Mouse (Mus musculus) layer of hippocampus, postnatal 36 days (tissue): ENCODE measurements around the gene Pcdh17. TPM values are rescaled to one million over a fixed set of nuclear protein-coding genes. Genes with fewer than 3 reads are reported as not detected.

ENCODE experiments used
- DNase-seq, 2 experiments: peaks; one replicate each; pipeline ENCODE4 v3.0.0; 2022
- total RNA-seq, 2 experiments: library from RNA; stranded (reverse); gene quantifications; 2 replicates each; pipeline ENCODE4 v1.2.3; 2021

Gene Pcdh17
- total RNA-seq, result 10 to 100 TPM; 41.5 to 44.8 TPM

DNA sequence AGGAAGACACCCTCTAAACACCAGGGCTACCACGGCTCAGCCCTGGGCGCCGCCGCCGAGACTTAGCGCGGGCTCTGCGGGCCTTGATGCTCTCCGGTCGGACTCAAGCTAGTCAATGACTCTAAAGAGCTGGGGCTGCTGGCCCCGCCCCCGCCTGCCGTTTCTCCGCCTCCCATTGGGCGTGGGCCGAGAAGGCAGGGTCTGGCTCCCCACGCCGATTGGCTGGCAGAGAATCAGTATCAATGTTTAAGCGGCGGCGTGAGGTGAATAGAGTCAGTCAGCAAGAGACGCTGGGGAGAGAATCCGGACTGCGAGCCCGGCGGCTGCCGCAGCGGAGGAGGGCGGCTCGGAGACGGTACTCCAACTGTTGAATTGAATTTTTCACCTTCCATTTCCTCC, at the start of gene Pcdh17:
Pcdh17 (plus strand) TSS at position 276 of the 399 bp plus-strand sequence.
- peak; percentile 97 for DNase-seq

DNA sequence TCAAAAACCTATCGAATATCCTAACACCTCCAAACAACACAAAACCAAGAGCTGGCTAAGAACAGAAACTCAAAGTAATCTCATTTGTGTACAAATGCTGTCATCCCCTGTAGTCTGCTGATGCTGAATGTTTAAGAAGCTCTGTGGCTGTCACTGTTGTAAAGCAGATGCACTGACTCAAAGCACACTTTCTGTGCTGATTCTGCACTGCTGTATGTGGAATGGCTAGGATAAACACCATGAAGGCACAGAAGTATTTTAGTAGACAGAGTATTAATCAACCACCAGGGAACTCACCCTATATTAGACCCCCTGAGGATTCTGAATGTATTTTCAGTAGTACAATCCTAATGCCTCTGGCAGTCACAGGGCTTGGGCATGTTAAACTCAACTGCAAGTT, 46.2 kb upstream of the Pcdh17 start:
- no peak for DNase-seq

DNA sequence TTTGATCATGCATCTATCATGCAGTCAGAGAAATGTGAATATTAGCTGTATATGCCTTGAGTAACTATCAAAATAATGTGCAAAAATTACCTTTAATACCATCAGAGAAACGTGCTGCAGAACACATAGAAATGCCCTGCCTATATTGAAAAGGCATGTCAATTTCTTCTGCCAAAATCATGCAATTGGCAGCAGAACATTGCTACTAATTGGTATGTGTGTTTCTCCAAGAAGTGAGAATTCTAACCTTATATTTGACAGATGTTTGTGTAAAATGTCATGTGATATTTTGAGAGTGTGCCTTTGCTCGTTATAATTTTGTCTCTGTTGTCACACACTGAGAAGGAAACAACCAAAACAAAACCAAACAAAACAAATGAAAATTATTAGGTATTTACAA, 18.6 kb upstream of the Pcdh17 start:
- DNase-seq, result no peak

DNA sequence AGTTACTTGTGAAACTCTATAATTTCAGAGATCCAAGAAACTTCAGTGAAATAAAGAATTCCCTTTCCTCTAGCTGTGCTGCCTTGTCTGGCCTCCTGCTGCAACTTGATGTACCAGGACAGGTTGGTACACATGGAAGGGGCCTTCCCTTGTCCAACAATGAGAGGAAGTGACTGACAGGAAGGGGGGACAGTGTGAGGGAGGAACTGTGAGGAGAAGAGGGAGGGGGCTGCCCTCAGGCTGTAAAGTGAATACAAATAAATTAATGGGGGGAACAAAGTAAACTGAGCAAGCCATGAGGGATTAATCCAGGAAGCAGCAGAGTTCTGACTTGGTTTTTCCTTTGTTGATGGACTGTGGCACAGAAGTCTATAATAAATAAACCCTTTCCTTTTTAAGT, 16.7 kb upstream of the Pcdh17 start:
- no peak for DNase-seq

DNA sequence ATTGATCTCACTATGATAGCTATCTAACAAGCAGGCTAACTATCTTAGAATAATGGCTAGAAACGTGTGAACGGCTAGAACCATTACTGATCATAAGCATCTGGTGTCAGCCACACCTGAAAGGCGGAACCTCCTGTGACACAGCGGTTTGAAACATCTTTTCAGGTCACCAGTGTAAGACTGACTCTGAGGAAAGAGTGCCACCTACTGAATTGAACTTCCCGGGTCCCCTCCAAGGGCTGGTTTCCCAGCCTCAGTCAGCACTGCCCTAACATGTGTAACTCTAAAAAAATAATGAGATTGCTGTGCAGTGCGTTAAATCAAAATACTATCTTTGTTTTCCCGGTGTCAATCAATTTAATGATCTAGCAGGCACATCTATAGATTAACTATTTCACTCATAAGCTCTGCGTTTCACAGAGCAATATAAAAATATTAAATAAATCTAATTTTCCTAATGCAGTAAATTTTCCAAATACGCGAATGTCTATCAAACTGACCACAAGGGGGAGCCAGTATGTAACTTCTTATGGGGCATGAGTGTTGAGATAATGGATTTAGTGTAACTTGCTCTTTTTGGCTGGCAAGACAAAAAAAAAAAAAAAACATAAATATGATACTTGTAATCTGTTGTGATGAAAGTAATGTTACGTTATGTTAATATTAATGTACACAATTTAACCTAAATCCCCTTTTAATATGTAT, 5.1 kb upstream of the Pcdh17 start:
- DNase-seq, result peak in 1 of 2 experiments; percentile 5

DNA sequence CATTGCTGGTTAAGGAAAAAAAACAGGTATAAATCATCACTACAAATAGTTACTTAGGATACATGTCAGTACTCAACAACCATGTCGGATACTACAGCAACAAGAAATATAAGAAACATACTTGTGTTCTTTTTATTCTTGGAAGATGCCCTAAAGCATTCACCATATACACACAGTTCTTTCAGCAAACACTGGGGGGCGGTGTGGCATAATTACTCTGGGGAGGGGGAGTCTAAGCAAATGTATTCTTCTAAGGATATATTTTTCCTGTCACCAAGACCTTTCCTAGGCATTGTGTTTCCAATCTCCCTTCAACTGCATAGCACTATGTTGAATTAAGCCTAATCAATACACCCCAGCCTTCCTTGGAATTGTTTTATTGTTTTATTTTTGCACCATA, 2.5 kb upstream of the Pcdh17 start:
- DNase-seq, result peak in 1 of 2 experiments; percentile 20

DNA sequence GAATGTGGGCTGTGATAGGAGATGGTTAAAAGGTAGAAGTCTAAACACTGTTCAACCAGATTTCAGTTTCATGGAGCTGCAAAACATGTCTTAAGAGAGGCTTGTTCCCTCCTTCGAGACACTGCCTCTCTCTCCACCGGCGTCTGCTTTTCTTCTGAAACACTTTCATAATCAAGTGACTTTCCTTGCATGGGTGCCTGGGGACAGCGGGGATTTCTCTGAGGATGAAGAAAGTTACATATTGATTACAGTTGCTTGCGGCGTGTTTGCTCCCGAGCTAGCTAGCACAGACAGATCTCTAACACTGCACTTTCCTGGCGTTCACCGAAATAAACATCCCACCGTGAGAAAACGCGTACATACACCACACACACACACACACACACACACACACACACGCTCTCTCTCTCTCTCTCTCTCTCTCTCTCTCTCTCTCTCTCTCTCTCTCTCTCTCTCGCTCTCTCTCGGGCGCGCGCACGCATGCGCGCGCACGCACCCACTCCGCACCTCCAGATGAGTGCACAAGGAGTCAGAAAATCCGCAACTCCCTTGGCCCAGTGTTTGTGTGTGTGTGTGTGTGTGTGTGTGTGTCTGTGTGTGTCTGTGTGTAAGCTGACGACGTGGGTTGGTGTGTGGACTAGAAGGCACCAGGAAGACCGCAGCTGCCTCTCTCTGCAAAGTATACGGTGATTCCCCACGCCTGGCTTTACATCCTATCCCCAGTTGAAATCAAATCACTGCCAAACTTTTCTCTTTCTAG, 655 bp upstream of the Pcdh17 start:
- DNase-seq, result peak; percentile 27 to 46

DNA sequence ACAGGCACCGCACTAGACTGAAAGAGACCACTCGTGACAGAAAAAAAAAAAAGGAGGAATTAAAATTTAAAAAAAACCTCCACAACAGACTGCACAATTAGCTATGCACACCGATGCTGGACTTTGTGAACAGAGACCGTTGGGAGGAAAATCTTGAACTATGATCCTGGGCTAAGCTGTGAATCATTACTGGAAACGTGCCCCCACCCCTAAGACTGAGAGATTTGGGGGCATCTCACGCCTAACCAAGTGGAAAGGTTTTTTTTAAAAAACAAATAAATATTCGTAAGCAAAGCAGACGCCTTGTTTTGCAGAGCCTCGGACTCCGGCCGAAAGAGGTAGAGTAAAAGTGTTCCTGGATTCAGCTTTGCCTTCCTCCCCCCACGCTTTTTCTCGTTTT, 398 bp downstream of the Pcdh17 start:
- DNase-seq, result no peak

DNA sequence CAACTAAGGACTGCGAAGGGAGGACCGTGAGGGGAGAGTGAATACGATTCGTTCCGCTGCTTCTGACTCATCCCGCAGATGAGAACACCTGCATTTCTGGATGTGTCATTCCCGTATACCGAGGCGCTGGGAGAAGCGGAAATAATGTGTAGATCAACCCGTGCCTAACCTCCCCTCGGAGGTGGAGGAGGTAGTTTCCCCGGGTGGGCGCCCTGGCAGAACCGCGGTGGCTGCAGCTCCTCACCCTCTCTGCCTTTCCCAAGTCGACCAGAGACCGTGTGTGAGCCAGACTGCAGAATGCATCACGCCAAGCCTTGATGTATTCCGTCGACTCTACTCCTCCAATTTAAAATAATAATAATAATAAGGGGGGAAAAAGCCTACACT, 906 bp downstream of the Pcdh17 start:
- DNase-seq, result peak; percentile 49 to 61

DNA sequence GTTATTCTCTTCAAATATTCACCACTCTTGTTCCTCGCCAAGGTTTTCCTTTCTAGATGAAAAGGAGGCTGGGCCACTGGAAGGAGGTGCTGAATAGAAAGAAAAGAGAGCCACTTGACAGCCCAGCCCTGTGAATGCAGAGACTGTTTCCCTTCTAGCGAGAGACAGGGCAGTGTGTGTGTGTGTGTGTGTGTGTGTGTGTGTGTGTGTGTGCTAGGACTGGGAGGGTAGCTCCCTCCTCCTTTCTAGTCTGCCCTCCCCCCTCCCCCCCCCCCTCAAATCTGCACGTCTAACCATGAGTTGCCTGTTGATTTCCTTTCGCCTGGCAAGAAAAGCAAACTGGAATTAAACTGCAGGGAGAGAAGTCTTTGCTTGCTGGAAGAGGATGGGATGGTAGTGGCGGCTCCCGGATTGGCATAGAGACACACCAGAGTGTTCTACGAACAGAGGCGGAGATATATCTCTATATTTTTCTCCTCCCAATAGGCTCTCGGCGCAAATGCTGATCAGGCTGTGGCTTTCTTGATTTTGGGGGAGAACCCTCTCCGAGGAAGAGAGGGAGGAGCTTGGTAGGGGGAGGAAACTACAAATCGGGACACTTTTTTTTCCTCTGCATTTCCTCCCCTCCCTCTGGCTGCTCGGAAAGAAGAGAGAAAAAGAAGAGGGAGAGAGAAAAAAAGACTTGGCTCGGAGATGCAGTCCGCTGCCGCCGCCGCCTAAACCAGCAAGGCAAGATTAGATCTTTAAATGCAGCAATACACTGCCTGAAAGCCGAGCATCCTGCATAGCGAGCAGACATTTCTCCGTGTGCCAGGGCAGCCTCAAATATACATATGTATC, 1.5 kb downstream of the Pcdh17 start:
- peak; percentile 50 to 59 for DNase-seq

DNA sequence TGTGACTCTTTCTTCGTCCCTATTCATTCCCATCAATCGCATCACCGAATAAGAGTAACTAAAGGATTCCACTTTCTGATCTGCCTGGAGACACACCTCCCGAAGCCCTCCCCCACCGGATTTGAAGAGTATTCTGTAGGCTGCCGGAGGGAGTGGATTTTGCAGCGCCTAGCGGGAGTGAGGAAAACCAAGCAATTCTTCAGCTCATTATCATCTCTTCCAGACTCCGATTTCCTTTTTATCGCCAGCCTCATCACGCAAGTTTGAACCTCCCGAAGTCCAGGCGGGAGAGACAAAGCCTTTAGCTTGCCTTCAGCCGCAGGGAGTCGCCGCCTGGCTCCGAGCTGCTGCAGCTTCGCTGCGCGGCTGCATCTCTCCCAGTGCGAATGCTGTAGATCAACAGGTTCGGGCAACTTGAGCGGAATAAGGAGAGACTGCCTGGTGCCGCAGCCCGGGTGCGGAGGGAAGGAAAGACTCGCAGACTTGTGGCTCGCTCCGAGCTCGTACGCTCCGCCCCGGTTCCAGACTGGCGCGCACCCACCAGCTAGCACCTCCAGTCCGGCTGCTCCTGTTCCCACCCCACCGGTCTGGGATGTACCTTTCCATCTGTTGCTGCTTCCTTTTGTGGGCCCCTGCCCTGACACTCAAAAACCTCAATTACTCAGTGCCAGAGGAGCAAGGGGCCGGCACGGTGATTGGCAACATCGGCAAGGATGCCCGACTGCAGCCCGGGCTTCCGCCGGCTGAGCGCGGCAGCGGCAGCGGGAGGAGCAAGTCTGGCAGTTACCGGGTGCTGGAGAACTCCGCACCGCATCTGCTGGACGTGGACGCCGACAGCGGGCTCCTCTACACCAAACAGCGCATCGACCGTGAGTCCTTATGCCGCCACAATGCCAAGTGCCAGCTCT, 2.4 kb downstream of the Pcdh17 start:
- DNase-seq, result peak; percentile 61 to 65

DNA sequence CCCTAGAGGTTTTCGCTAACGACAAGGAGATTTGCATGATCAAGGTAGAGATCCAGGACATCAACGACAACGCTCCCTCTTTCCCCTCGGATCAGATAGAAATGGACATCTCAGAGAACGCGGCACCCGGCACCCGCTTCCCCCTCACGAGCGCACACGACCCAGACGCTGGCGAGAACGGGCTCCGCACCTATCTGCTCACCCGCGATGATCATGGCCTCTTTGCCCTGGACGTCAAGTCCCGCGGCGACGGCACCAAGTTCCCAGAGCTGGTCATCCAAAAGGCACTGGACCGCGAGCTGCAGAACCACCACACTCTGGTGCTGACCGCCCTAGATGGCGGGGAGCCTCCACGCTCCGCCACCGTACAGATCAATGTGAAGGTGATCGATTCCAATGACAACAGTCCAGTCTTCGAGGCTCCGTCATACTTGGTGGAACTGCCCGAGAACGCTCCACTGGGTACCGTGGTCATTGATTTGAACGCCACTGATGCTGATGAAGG, 3.1 kb downstream of the Pcdh17 start:
- DNase-seq, result peak in 1 of 2 experiments; percentile 11

DNA sequence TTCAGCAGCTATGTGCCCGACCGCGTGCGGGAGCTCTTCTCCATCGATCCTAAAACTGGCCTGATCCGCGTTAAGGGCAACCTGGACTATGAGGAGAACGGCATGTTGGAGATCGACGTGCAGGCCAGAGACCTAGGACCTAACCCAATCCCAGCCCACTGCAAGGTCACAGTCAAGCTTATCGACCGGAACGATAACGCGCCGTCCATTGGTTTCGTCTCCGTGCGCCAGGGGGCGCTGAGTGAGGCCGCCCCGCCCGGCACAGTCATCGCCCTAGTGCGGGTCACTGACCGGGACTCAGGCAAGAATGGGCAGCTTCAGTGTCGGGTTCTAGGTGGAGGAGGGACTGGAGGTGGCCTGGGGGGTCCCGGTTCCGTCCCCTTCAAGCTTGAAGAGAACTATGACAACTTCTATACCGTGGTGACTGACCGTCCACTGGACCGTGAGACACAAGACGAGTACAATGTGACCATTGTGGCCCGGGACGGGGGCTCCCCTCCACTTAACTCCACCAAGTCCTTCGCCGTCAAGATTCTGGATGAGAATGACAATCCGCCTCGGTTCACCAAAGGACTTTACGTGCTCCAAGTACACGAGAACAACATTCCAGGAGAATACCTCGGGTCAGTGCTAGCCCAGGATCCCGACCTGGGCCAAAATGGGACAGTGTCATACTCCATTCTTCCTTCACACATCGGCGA, 3.7 kb downstream of the Pcdh17 start:
- DNase-seq, result peak; percentile 63 to 71

DNA sequence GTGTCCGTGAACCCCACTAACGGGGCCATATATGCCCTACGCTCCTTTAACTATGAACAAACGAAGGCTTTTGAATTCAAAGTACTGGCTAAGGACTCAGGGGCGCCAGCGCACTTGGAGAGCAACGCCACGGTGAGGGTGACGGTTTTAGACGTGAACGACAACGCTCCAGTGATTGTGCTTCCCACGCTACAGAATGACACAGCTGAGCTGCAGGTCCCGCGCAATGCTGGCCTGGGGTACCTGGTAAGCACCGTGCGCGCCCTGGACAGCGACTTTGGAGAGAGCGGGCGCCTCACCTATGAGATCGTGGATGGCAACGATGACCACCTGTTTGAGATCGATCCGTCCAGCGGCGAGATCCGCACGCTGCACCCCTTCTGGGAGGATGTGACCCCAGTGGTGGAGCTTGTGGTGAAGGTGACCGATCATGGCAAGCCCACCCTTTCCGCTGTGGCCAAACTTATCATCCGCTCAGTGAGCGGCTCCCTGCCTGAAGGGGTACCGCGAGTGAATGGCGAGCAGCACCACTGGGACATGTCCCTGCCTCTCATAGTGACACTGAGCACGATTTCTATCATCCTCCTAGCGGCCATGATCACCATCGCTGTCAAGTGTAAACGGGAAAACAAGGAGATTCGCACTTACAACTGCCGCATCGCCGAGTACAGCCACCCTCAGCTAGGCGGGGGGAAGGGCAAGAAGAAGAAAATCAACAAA, 4.5 kb downstream of the Pcdh17 start:
- DNase-seq, result peak; percentile 39 to 42

DNA sequence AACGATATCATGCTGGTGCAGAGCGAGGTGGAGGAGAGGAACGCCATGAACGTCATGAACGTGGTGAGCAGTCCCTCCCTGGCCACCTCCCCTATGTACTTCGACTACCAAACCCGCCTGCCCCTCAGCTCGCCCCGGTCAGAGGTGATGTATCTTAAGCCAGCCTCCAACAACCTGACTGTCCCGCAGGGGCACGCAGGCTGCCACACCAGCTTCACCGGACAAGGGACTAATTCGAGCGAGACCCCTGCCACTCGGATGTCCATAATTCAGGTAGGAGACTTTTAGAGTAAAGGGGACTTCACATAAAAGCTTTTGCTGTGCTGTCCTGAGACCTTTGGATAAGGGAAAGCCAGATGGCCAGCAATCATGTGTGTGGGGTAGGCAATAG, 5.0 kb downstream of the Pcdh17 start:
- no peak for DNase-seq

DNA sequence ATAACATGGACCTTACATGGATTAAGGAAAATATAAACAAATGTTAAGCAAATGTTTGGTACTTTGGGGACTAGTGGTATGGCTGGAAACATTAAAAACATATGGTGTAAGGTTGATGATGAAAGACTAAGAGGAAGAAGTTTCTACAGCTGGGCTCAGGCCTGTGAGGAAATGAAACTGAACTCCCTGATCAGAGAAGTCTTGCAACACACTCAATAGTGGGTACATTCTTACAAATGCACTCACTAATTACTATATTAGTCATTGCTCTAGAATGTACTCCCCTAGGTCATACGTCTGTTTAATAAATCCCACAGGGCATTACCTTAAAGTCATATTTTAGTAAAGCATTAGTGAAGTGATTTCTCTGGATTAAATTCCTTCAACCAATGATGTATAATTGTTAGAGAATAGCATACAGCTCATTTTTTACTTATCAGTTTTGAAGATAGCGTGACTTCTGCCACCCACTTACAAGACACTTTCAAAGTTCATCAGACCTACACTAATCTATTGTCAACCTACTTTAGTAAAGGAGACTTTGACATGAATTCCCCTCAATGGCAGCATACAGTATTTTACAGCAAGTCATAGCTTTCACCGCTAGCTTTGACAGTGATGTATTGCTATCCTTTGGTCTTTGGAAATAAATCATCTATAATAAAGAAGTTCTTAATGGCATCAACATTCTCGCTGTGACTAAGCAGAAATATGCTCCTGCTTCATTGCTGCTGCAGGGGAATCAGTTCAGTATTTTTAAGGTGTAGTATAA, 10.9 kb downstream of the Pcdh17 start:
- DNase-seq, result no peak

DNA sequence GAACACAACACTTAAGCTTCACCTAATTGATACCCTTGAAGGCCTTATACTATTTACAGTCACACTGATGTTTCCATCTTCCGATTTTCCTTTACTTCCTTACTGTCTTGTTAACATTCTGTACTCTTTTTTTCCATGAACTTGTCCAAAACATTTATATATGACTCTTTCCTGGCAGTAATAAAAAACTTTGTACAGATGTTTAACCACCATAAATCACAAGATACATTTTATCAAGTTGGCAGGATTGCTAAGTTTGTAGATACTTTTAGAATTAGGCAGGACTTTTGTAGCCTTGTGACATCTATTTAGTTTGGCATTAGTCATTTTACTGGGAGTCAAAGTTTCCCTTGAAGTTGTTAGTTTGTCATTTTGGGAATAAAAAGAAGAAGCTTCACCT, 32.1 kb downstream of the Pcdh17 start:
- DNase-seq, result no peak

DNA sequence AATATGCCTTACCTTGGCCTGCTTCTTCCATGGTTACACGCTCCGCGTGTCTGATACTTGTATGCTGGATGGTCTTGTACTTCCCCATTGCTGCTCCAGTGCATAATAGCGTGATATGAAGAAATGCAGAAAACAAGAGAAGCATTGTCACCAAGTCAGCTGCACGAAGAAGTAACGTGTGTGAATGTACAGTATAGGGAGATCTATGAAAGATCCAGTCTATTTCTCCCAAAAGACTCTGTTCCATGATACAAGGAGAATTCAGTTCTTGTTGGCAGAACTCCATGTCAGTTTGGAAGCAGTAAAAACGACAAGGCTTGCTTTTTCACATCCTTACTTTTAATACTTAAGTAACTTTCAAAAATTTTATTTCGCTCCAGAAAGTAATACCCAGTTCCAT, 33.0 kb downstream of the Pcdh17 start:
- DNase-seq, result no peak

DNA sequence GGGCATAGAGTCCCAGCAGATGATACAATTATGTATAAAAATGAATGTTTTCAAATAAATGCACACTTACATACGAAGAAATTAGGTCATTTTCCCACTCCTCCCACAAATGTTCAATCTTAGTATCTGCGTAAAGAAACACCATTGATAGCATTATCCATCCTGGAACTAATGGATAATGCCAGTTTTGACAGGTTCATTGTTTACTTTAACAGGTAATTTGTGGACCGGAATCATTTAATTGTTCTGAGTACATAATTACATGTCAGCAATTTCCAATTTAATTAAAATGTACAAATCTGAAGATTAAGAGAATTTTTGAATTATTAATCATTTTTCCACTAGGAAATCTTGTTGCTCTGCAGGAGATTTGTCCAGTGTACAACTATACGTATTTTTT, 33.5 kb downstream of the Pcdh17 start:
- no peak for DNase-seq

DNA sequence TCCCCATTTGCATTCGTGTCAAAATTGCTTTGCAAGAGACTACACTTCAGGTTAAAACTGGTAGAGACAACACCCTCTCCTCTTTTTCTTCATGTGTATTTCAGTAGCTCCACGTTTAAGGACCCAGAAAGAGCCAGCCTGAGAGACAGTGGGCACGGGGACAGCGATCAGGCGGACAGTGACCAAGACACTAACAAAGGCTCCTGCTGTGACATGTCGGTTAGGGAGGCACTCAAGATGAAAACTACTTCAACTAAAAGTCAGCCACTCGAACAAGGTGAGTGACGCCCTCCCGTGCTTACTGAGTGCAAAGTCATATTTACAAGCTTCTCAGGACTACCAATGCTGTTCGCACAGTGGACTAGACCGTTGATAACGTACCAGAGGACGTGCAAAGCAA, 34.0 kb downstream of the Pcdh17 start:
- no peak for DNase-seq
